Mouse (Mus musculus): ENCODE measurements around the gene Rps15. TPM values are rescaled to one million over a fixed set of nuclear protein-coding genes. Genes with fewer than 3 reads are reported as not detected.

The Rps15 gene
- total RNA-seq, 2 experiments from 2014 or later: 816 to 913 TPM

DNA sequence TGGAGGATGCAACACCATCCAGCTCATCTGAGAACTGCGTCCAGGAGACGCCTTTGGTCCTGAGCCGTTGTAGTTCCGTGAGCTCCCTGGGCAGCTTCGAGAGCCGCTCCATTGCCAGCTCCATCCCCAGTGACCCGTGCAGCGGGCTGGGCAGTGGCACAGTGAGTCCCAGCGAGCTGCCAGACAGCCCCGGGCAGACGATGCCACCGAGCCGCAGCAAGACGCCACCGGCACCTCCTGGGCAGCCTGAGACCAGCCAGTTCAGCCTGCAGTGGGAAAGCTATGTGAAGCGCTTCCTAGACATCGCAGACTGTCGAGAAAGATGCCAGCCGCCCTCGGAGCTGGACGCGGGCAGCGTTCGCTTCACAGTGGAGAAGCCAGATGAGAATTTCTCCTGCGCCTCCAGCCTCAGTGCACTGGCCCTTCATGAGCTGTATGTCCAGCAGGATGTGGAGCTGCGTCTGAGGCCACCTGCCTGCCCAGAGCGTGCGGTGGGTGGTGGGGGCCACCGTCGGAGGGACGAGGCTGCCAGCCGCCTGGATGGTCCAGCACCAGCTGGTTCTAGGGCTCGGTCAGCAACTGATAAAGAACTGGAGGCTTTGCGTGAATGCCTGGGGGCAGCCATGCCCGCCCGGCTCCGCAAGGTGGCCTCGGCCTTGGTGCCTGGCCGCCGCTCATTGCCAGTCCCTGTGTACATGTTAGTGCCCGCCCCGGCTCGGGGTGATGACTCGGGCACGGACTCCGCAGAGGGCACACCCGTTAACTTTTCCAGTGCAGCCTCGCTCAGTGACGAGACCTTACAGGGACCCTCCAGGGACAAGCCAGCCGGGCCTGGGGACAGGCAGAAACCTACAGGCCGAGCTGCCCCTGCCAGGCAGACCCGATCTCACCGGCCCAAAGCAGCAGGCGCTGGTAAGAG, 20.6 kb downstream of the Rps15 start:
- Histone ChIP-seq H3K27ac (no peak overlapping the region; the same call in 1 of the 2 replicates), H3K4me3 (no peak overlapping the region)
- peak in 1 of 2 experiments; percentile 24 for DNase-seq (ENCODE audit: extremely low spot score in 1 of 2, low spot score in 2 of 2)
- intact Hi-C loops (cut with DNase I): no loop called here
- TF ChIP-seq CTCF (IDR thresholded peaks at IDR 0.05): no peak

- intact Hi-C loops (cut with DNase I): no loop called here
- H3K27ac ChIP-seq: 0 out of 2 replicates have a peak overlapping the region, but pooled peaks have one; percentile 28
- no peak for TF ChIP-seq CTCF (IDR thresholded peaks at IDR 0.05)
- no peak overlapping the region for H3K4me3 ChIP-seq
- DNase-seq (ENCODE audit: extremely low spot score in 1 of 2, low spot score in 2 of 2): peak in 1 of 2 experiments; percentile 29
These were observed 21.5 kb downstream of the Rps15 start for GRCm38 (mm10) chr10:80313627-80314201.

DNA sequence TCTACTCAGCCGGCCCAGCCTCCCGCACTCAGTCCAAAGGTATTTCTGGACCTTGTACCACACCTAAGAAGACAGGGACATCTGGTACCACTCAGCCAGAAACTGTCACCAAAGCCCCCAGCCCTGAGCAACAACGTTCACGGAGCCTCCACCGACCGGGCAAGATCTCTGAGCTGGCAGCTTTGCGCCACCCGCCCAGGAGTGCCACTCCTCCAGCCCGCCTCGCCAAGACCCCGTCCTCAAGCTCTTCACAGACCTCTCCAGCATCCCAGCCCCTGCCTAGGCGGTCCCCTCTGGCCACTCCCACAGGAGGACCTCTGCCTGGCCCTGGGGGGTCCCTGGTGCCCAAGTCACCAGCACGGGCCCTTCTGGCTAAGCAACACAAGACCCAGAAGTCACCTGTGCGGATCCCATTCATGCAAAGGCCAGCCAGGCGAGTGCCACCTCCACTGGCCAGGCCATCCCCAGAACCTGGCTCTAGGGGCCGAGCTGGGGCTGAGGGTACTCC, 22.3 kb downstream of the Rps15 start:
- H3K4me3 ChIP-seq: no peak overlapping the region
- H3K27ac ChIP-seq: no peak overlapping the region
- DNase-seq (ENCODE audit: extremely low spot score in 1 of 2, low spot score in 2 of 2): no peak
- intact Hi-C loops (cut with DNase I): no loop called here
- no peak for TF ChIP-seq CTCF (IDR thresholded peaks at IDR 0.05)

- TF ChIP-seq CTCF (IDR thresholded peaks at IDR 0.05): no peak
- intact Hi-C loops (cut with DNase I): no loop called here
- DNase-seq (ENCODE audit: extremely low spot score in 1 of 2, low spot score in 2 of 2): no peak
- Histone ChIP-seq H3K27ac (no peak overlapping the region), H3K4me3 (no peak overlapping the region)
These were observed 23.1 kb downstream of the Rps15 start for GRCm38 (mm10) chr10:80315315-80315714.

- 0 out of 2 replicates have a peak overlapping the region, but pooled peaks have one; percentile 13 for H3K27ac ChIP-seq
- no peak for DNase-seq (ENCODE audit: extremely low spot score in 1 of 2, low spot score in 2 of 2)
- intact Hi-C loops (cut with DNase I): no loop called here
- TF ChIP-seq CTCF (IDR thresholded peaks at IDR 0.05): no peak
- H3K4me3 ChIP-seq: no peak overlapping the region
These were observed 24.1 kb downstream of the Rps15 start for GRCm38 (mm10) chr10:80316359-80316781.

GRCm38 (mm10) chr10:80317011-80317410, 24.8 kb downstream of the Rps15 start:
- no peak overlapping the region for H3K4me3 ChIP-seq
- intact Hi-C loops (cut with DNase I): no loop called here
- no peak for TF ChIP-seq CTCF (IDR thresholded peaks at IDR 0.05)
- 0 out of 2 replicates have a peak overlapping the region, but pooled peaks have one; percentile 13 for H3K27ac ChIP-seq
- DNase-seq (ENCODE audit: extremely low spot score in 1 of 2, low spot score in 2 of 2): no peak

DNA sequence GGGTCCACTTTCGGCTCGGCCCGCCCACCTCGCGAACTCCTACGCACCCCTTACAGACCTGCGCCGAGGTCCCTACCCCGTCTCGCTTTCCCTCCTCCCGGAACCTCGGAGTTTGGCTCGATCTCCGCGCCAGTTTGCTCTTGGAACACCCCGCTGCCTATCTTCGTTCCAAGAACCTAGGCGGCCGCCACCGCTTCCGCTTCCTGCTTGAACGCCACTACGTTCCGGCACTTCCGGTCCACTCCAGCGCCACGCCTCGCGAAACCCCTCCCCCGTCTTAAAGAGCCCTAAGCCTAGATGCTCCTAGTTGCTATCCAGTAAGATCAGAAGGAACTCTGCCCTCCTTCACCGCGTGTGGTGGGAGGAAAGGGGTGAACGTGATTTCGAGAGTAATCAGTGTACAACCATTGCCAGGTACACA, 28.1 kb downstream of the Rps15 start, which contains the start of gene 2310011J03Rik:
Gene 2310011J03Rik (minus strand): TSS at position 198 of the 421 bp plus-strand sequence.
- no peak for TF ChIP-seq CTCF (IDR thresholded peaks at IDR 0.05)
- intact Hi-C loops (cut with DNase I): no loop called here
- Histone ChIP-seq H3K4me3 (peak within 1 kb of the TSS; percentile 56), H3K27ac (peak within 1 kb of the TSS; percentile 73)
- peak; percentile 89 to 90 for DNase-seq (ENCODE audit: extremely low spot score in 1 of 2, low spot score in 2 of 2)

- Histone ChIP-seq H3K27ac (no peak overlapping the region), H3K4me3 (no peak overlapping the region)
- TF ChIP-seq CTCF (IDR thresholded peaks at IDR 0.05): no peak
- no peak for DNase-seq (ENCODE audit: extremely low spot score in 1 of 2, low spot score in 2 of 2)
- intact Hi-C loops (cut with DNase I): no loop called here
These were observed 28.9 kb downstream of the Rps15 start for GRCm38 (mm10) chr10:80321014-80321669.

- no peak for DNase-seq (ENCODE audit: extremely low spot score in 1 of 2, low spot score in 2 of 2)
- intact Hi-C loops (cut with DNase I): no loop called here
These were observed 29.7 kb downstream of the Rps15 start for GRCm38 (mm10) chr10:80321670-80322581.

DNA sequence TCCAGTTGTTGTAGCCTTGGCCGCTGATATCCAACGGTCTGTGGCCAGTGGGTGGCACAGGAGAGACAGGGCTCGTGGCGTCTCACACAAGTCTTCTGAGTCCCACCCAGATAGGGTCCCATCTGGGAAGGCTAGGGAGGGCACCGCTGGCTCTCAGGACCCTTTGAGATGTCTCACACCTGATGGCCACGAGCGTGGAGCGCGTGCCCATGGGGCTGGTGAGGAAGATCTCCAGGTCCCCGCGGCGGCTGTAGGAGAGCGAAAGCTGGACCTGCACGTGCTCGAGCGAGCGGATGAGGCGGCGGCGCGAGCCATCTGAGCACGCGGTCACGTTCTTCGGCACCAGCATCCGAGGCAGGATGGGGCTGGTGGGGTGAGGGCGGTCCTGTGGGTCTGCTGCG, 30.6 kb downstream of the Rps15 start:
- peak overlapping the region; percentile 63 for H3K4me3 ChIP-seq
- peak in 1 of 2 experiments; percentile 31 for DNase-seq (ENCODE audit: extremely low spot score in 1 of 2, low spot score in 2 of 2)
- TF ChIP-seq CTCF (IDR thresholded peaks at IDR 0.05): no peak; the same call in 1 of the 2 replicates
- intact Hi-C loops (cut with DNase I): no loop called here
- H3K27ac ChIP-seq: peak overlapping the region; percentile 69

More at GRCm38 (mm10) chr10:80321670-80322581, 29.7 kb downstream of the Rps15 start:
- H3K27ac ChIP-seq: no peak overlapping the region
- no peak for TF ChIP-seq CTCF (IDR thresholded peaks at IDR 0.05)
- H3K4me3 ChIP-seq: no peak overlapping the region
